ENCODE assay signal across 8 mouse cellular contexts in the genomic region with DNA sequence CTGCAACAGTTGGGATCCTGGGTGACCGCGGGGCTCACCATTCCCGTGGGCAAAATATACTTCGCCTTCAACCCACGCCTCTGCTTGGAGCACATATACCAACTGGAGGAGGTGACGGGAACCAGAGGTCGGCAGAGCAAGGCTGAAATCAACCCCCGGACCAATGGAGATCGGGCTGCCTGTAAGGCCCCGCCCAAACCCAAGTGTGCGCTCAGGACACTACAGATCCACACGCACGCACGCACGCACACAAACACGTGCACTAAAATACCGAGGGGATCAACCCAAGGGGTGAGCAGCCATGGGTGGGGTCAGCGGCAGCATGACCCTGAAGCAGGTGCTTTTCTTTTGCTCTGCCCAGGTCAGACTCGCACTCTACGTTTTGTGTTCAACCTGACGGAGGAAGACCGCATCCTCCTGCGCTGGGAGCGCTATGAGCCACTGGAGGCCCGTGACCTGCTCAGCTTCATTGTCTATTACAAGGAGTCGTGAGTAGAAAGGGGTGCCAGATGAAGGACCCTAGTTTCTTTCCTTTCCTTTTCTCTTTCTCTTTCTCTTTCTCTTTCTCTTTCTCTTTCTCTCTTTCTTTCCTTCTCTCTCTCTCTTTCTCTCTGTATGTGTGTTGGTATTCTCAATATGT. TPM values are rescaled to one million over a fixed set of nuclear protein-coding genes. Genes with fewer than 3 reads are reported as not detected.
DNase-seq lines count a peak whose midpoint lies in the region; ATAC-seq and TF ChIP-seq lines count a peak whose summit lies in the region.

No protein-coding gene starts in this region.

- H3K9ac ChIP-seq in embryonic facial prominence, embryonic 15.5 days = no peak overlapping the region
- no peak overlapping the region for H3K9ac ChIP-seq in limb, embryonic 13.5 days

- TF ChIP-seq POLR2A in spleen, adult 2 months (IDR thresholded peaks at IDR 0.05; ENCODE audit: low read depth, low read length) = no peak

- ATAC-seq in embryonic facial prominence, embryonic 15.5 days (ENCODE audit: insufficient number of reproducible peaks, low FRiP score, low TSS enrichment, low read depth) = no peak
- ATAC-seq in limb, embryonic 13.5 days (ENCODE audit: low FRiP score, low read depth) = no peak

- H3K4me3 ChIP-seq in spleen, adult 2 months (ENCODE audit: extremely low read depth, insufficient read depth, insufficient read length) = peak overlapping the region; percentile 54
- peak overlapping the region; percentile 7; the same call in 1 of the 2 replicates for H3K4me3 ChIP-seq in embryonic facial prominence, embryonic 15.5 days (replicated peaks)
- H3K4me3 ChIP-seq in limb, embryonic 13.5 days = peak overlapping the region; percentile 23

- no peak for TF ChIP-seq CTCF in spleen, adult 2 months (IDR thresholded peaks at IDR 0.05; ENCODE audit: extremely low read depth, insufficient read depth, insufficient read length, insufficient replicate concordance)

- H3K36me3 ChIP-seq in spleen, adult 2 months (ENCODE audit: control insufficient read depth, insufficient read depth, low read length) = no peaks in the 10 kb centered on the region
- no peaks in the 10 kb centered on the region for H3K36me3 ChIP-seq in embryonic facial prominence, embryonic 15.5 days
- H3K36me3 ChIP-seq in limb, embryonic 13.5 days = no peaks in the 10 kb centered on the region
- no peaks in the 10 kb centered on the region for H3K36me3 ChIP-seq in splenic B cell, adult 2 months (ENCODE audit: control insufficient read depth, insufficient read depth, low read length, poor library complexity, severe bottlenecking)

- no peaks in the 10 kb centered on the region; the same call in 1 of the 2 replicates for H3K4me1 ChIP-seq in spleen, adult 2 months (ENCODE audit: control insufficient read depth, insufficient read depth, insufficient read length)
- H3K4me1 ChIP-seq in embryonic facial prominence, embryonic 15.5 days = 0 out of 2 replicates have a peak, but pooled peaks cover 5% of the 10 kb centered on the region
- H3K4me1 ChIP-seq in limb, embryonic 13.5 days = peaks cover 8% of the 10 kb centered on the region; the same call in 1 of the 2 replicates

- WGBS in spleen, adult 2 months = 2% methylated on average over 26 of the region's 26 CpGs
- 8% methylated on average over 26 of the region's 26 CpGs for WGBS in embryonic facial prominence, embryonic 15.5 days
- 3% methylated on average over 26 of the region's 26 CpGs for WGBS in limb, embryonic 13.5 days

- no peak for DNase-seq in spleen, adult 2 months (ENCODE audit: low read depth in 1 of 2, low spot score in 2 of 2)
- DNase-seq in spleen, adult 12 weeks (ENCODE audit: low spot score) = no peak
- DNase-seq in splenic B cell, adult 2 months (ENCODE audit: low read depth, low spot score) = peak; percentile 41
- no peak for DNase-seq in embryo, embryonic 10.5 days (ENCODE audit: low spot score)
- no peak for DNase-seq in gastrocnemius, postnatal 14 days
- no peak for DNase-seq in left cerebral cortex, adult 8-10 months (ENCODE audit: low spot score in 2 of 2)

- H3K27ac ChIP-seq in spleen, adult 2 months (ENCODE audit: insufficient read depth, low read length) = no peak overlapping the region
- H3K27ac ChIP-seq in embryonic facial prominence, embryonic 15.5 days (replicated peaks) = no peak overlapping the region
- no peak overlapping the region for H3K27ac ChIP-seq in limb, embryonic 13.5 days

- H3K9me3 ChIP-seq in embryonic facial prominence, embryonic 15.5 days (replicated peaks) = no peaks in the 10 kb centered on the region
- no peaks in the 10 kb centered on the region for H3K9me3 ChIP-seq in limb, embryonic 13.5 days

- H3K4me2 ChIP-seq in embryonic facial prominence, embryonic 15.5 days (replicated peaks) = peak overlapping the region; percentile 38
- peak overlapping the region; percentile 58 for H3K4me2 ChIP-seq in limb, embryonic 13.5 days (replicated peaks)

- peaks cover 3% of the 10 kb centered on the region for H3K27me3 ChIP-seq in spleen, adult 2 months (ENCODE audit: control insufficient read depth, insufficient read depth, low read length)
- H3K27me3 ChIP-seq in embryonic facial prominence, embryonic 15.5 days = peaks cover 89% of the 10 kb centered on the region
- H3K27me3 ChIP-seq in limb, embryonic 13.5 days = peaks cover 99% of the 10 kb centered on the region
- H3K27me3 ChIP-seq in splenic B cell, adult 2 months (ENCODE audit: control insufficient read depth, insufficient read depth, low read length, poor library complexity, severe bottlenecking) = no peaks in the 10 kb centered on the region

- intact Hi-C loops in gastrocnemius, postnatal 14 days (cut with DNase I; ENCODE audit: low total_unique reads) = no loop called here

RNA-seq across cellular contexts. Expression of gene Insrr, which starts 7.4 kb away (rescaled TPM):
- 0.25 and 0.42 TPM in 2 replicates for polyA plus RNA-seq in spleen, adult 2 months (2012; rRNA removed)
- 0.47 and 0.68 TPM in 2 replicates for polyA plus RNA-seq in embryonic facial prominence, embryonic 15.5 days (2015; fragmentation: Nextera tagmentation; extraction: Ambion mirVana)
- 0.27 and 0.51 TPM in 2 replicates for polyA plus RNA-seq in limb, embryonic 13.5 days (2015; fragmentation: Nextera tagmentation; extraction: Ambion mirVana)
- under 1 TPM; 0.25 to 0.35 TPM for total RNA-seq in gastrocnemius, postnatal 14 days (2021)
- total RNA-seq in left cerebral cortex, adult 8-10 months (2022) = 1 to 10 TPM in 2 of 4 experiments, under 1 TPM in 2; 0.66 to 1.6 (median 1.1) TPM

RNA-seq across cellular contexts. Expression of gene Ntrk1, which starts 9.2 kb away (rescaled TPM):
- 0.09 and 0.14 TPM in 2 replicates for polyA plus RNA-seq in spleen, adult 2 months (2012; rRNA removed)
- 4.2 and 4.9 TPM in 2 replicates for polyA plus RNA-seq in embryonic facial prominence, embryonic 15.5 days (2015; fragmentation: Nextera tagmentation; extraction: Ambion mirVana)
- polyA plus RNA-seq in limb, embryonic 13.5 days (2015; fragmentation: Nextera tagmentation; extraction: Ambion mirVana) = 2.6 and 2.7 TPM in 2 replicates
- not detected for total RNA-seq in gastrocnemius, postnatal 14 days (2021)
- total RNA-seq in left cerebral cortex, adult 8-10 months (2022) = 1 to 10 TPM; 1.9 to 3.0 (median 2.5) TPM

RNA-seq across cellular contexts. Expression of gene Pear1, which starts 19.9 kb away (rescaled TPM):
- polyA plus RNA-seq in spleen, adult 2 months (2012; rRNA removed) = 63.8 and 65.8 TPM in 2 replicates
- 24.4 and 27.4 TPM in 2 replicates for polyA plus RNA-seq in embryonic facial prominence, embryonic 15.5 days (2015; fragmentation: Nextera tagmentation; extraction: Ambion mirVana)
- polyA plus RNA-seq in limb, embryonic 13.5 days (2015; fragmentation: Nextera tagmentation; extraction: Ambion mirVana) = 18.2 and 20.4 TPM in 2 replicates
- total RNA-seq in gastrocnemius, postnatal 14 days (2021) = 10 to 100 TPM; 14.4 to 17.9 TPM
- 10 to 100 TPM in 1 of 4 experiments, 1 to 10 TPM in 3; 8.3 to 10.1 (median 9.5) TPM for total RNA-seq in left cerebral cortex, adult 8-10 months (2022)

RNA-seq across cellular contexts. Expression of gene Sh2d2a, which starts 42.4 kb away (rescaled TPM):
- polyA plus RNA-seq in spleen, adult 2 months (2012; rRNA removed) = 27.4 and 29.1 TPM in 2 replicates
- polyA plus RNA-seq in embryonic facial prominence, embryonic 15.5 days (2015; fragmentation: Nextera tagmentation; extraction: Ambion mirVana) = 0.07 and 0.12 TPM in 2 replicates
- polyA plus RNA-seq in limb, embryonic 13.5 days (2015; fragmentation: Nextera tagmentation; extraction: Ambion mirVana) = not detected in 2 replicates
- under 1 TPM in 1 of 2 experiments, not detected in 1; 0.06 TPM for total RNA-seq in gastrocnemius, postnatal 14 days (2021)
- not detected for total RNA-seq in left cerebral cortex, adult 8-10 months (2022)

RNA-seq across cellular contexts. Expression of gene Lrrc71, which starts 55.7 kb away (rescaled TPM):
- polyA plus RNA-seq in spleen, adult 2 months (2012; rRNA removed) = 0.09 and 0.25 TPM in 2 replicates
- 3.3 and 5.4 TPM in 2 replicates for polyA plus RNA-seq in embryonic facial prominence, embryonic 15.5 days (2015; fragmentation: Nextera tagmentation; extraction: Ambion mirVana)
- polyA plus RNA-seq in limb, embryonic 13.5 days (2015; fragmentation: Nextera tagmentation; extraction: Ambion mirVana) = 0.36 and 0.61 TPM in 2 replicates
- under 1 TPM; 0.04 to 0.53 TPM for total RNA-seq in gastrocnemius, postnatal 14 days (2021)
- 1 to 10 TPM in 2 of 4 experiments, under 1 TPM in 2; 0.57 to 2.5 (median 1.3) TPM for total RNA-seq in left cerebral cortex, adult 8-10 months (2022)
